Mouse (Mus musculus): ENCODE data around the gene Prc1. TPM values are rescaled to one million over a fixed set of nuclear protein-coding genes. Genes with fewer than 3 reads are reported as not detected.

Gene Prc1
- polyA plus RNA-seq, 1 experiment from 2014 or later: 172 TPM

- no peak overlapping the region for H3K4me2 ChIP-seq (ENCODE audit: low read depth, low read length)
- H3K9ac ChIP-seq (replicated peaks; ENCODE audit: low read length): no peak overlapping the region
- H3K36me3 ChIP-seq (replicated peaks; ENCODE audit: control insufficient read depth, insufficient read depth, low read depth, low read length): peaks cover 20% of the 10 kb centered on the region
- no peak overlapping the region for H3K27ac ChIP-seq (replicated peaks; ENCODE audit: low read depth, low read length)
- H3K4me3 ChIP-seq (ENCODE audit: low read depth, low read length): no peak overlapping the region
- H3K27me3 ChIP-seq (ENCODE audit: control insufficient read depth, insufficient read depth, low read length): no peaks in the 10 kb centered on the region
- no peaks in the 10 kb centered on the region for H3K4me1 ChIP-seq (ENCODE audit: control insufficient read depth, insufficient read depth, low read length)
- ATAC-seq (replicated peaks; ENCODE audit: insufficient number of reproducible peaks, low FRiP score, low TSS enrichment, low read depth) (no peak), DNase-seq (ENCODE audit: low spot score) (no peak)
- peaks cover 5% of the 10 kb centered on the region; the same call in 1 of the 2 replicates for H3K9me3 ChIP-seq (replicated peaks; ENCODE audit: control insufficient read depth, low read length)
- WGBS: 96% methylated on average over 4 of the region's 4 CpGs
These were observed 17.9 kb upstream of the Prc1 start for GRCm38 (mm10) chr7:80276374-80276773.

GRCm38 (mm10) chr7:80280032-80280431 is 14.2 kb upstream of the Prc1 start:
- Histone ChIP-seq H3K4me3 (ENCODE audit: low read depth, low read length) (no peak overlapping the region), H3K27ac (replicated peaks; ENCODE audit: low read depth, low read length) (no peak overlapping the region), H3K9me3 (replicated peaks; ENCODE audit: control insufficient read depth, low read length) (no peaks in the 10 kb centered on the region), H3K27me3 (ENCODE audit: control insufficient read depth, insufficient read depth, low read length) (no peaks in the 10 kb centered on the region), H3K36me3 (replicated peaks; ENCODE audit: control insufficient read depth, insufficient read depth, low read depth, low read length) (peaks cover 7% of the 10 kb centered on the region), H3K4me2 (ENCODE audit: low read depth, low read length) (no peak overlapping the region), H3K9ac (replicated peaks; ENCODE audit: low read length) (no peak overlapping the region), H3K4me1 (ENCODE audit: control insufficient read depth, insufficient read depth, low read length) (no peaks in the 10 kb centered on the region)
- no peak for DNase-seq (ENCODE audit: low spot score)
- no peak for ATAC-seq (replicated peaks; ENCODE audit: insufficient number of reproducible peaks, low FRiP score, low TSS enrichment, low read depth)
- 87% methylated on average over 10 of the region's 10 CpGs for WGBS

- Histone ChIP-seq H3K9me3 (replicated peaks; ENCODE audit: control insufficient read depth, low read length) (no peaks in the 10 kb centered on the region), H3K4me2 (ENCODE audit: low read depth, low read length) (no peak overlapping the region), H3K4me3 (ENCODE audit: low read depth, low read length) (no peak overlapping the region), H3K27me3 (ENCODE audit: control insufficient read depth, insufficient read depth, low read length) (no peaks in the 10 kb centered on the region), H3K4me1 (ENCODE audit: control insufficient read depth, insufficient read depth, low read length) (no peaks in the 10 kb centered on the region), H3K36me3 (replicated peaks; ENCODE audit: control insufficient read depth, insufficient read depth, low read depth, low read length) (peaks cover 6% of the 10 kb centered on the region), H3K9ac (replicated peaks; ENCODE audit: low read length) (no peak overlapping the region), H3K27ac (replicated peaks; ENCODE audit: low read depth, low read length) (no peak overlapping the region)
- ATAC-seq (replicated peaks; ENCODE audit: insufficient number of reproducible peaks, low FRiP score, low TSS enrichment, low read depth) (no peak), DNase-seq (ENCODE audit: low spot score) (no peak)
- 84% methylated on average over 2 of the region's 2 CpGs for whole genome bisulfite sequencing
These were observed 13.3 kb upstream of the Prc1 start for GRCm38 (mm10) chr7:80280998-80281397.

- Histone ChIP-seq H3K4me2 (ENCODE audit: low read depth, low read length) (no peak overlapping the region), H3K9me3 (replicated peaks; ENCODE audit: control insufficient read depth, low read length) (no peaks in the 10 kb centered on the region), H3K27me3 (ENCODE audit: control insufficient read depth, insufficient read depth, low read length) (no peaks in the 10 kb centered on the region), H3K4me1 (ENCODE audit: control insufficient read depth, insufficient read depth, low read length) (no peaks in the 10 kb centered on the region), H3K27ac (replicated peaks; ENCODE audit: low read depth, low read length) (no peak overlapping the region), H3K9ac (replicated peaks; ENCODE audit: low read length) (no peak overlapping the region), H3K4me3 (ENCODE audit: low read depth, low read length) (no peak overlapping the region), H3K36me3 (replicated peaks; ENCODE audit: control insufficient read depth, insufficient read depth, low read depth, low read length) (peaks cover 3% of the 10 kb centered on the region; the same call in 1 of the 2 replicates)
- WGBS: 83% methylated on average over 3 of the region's 3 CpGs
- no peak for DNase-seq (ENCODE audit: low spot score)
- no peak for ATAC-seq (replicated peaks; ENCODE audit: insufficient number of reproducible peaks, low FRiP score, low TSS enrichment, low read depth)
These were observed 12.6 kb upstream of the Prc1 start for GRCm38 (mm10) chr7:80281646-80282045.

- 79% methylated on average over 3 of the region's 3 CpGs for WGBS
- no peak overlapping the region for H3K9ac ChIP-seq (replicated peaks; ENCODE audit: low read length)
- no peaks in the 10 kb centered on the region for H3K27me3 ChIP-seq (ENCODE audit: control insufficient read depth, insufficient read depth, low read length)
- ATAC-seq (replicated peaks; ENCODE audit: insufficient number of reproducible peaks, low FRiP score, low TSS enrichment, low read depth) (no peak), DNase-seq (ENCODE audit: low spot score) (no peak)
- peaks cover 3% of the 10 kb centered on the region; the same call in 1 of the 2 replicates for H3K36me3 ChIP-seq (replicated peaks; ENCODE audit: control insufficient read depth, insufficient read depth, low read depth, low read length)
- H3K27ac ChIP-seq (replicated peaks; ENCODE audit: low read depth, low read length): no peak overlapping the region
- H3K4me3 ChIP-seq (ENCODE audit: low read depth, low read length): no peak overlapping the region
- no peak overlapping the region for H3K4me2 ChIP-seq (ENCODE audit: low read depth, low read length)
- H3K9me3 ChIP-seq (replicated peaks; ENCODE audit: control insufficient read depth, low read length): no peaks in the 10 kb centered on the region
- H3K4me1 ChIP-seq (ENCODE audit: control insufficient read depth, insufficient read depth, low read length): no peaks in the 10 kb centered on the region
These were observed 10.9 kb upstream of the Prc1 start for GRCm38 (mm10) chr7:80283226-80283918.

- Histone ChIP-seq H3K4me1 (ENCODE audit: control insufficient read depth, insufficient read depth, low read length) (no peaks in the 10 kb centered on the region), H3K36me3 (replicated peaks; ENCODE audit: control insufficient read depth, insufficient read depth, low read depth, low read length) (peaks cover 3% of the 10 kb centered on the region; the same call in 1 of the 2 replicates), H3K27ac (replicated peaks; ENCODE audit: low read depth, low read length) (no peak overlapping the region), H3K9ac (replicated peaks; ENCODE audit: low read length) (no peak overlapping the region), H3K4me3 (ENCODE audit: low read depth, low read length) (no peak overlapping the region), H3K4me2 (ENCODE audit: low read depth, low read length) (no peak overlapping the region), H3K9me3 (replicated peaks; ENCODE audit: control insufficient read depth, low read length) (no peaks in the 10 kb centered on the region), H3K27me3 (ENCODE audit: control insufficient read depth, insufficient read depth, low read length) (no peaks in the 10 kb centered on the region)
- WGBS: 91% methylated on average over 5 of the region's 5 CpGs
- ATAC-seq (replicated peaks; ENCODE audit: insufficient number of reproducible peaks, low FRiP score, low TSS enrichment, low read depth): no peak
- no peak for DNase-seq (ENCODE audit: low spot score)
These were observed 9.9 kb upstream of the Prc1 start for GRCm38 (mm10) chr7:80284391-80284790.

- Histone ChIP-seq H3K27ac (replicated peaks; ENCODE audit: low read depth, low read length) (no peak overlapping the region), H3K36me3 (replicated peaks; ENCODE audit: control insufficient read depth, insufficient read depth, low read depth, low read length) (peaks cover 3% of the 10 kb centered on the region; the same call in 1 of the 2 replicates), H3K27me3 (ENCODE audit: control insufficient read depth, insufficient read depth, low read length) (no peaks in the 10 kb centered on the region), H3K4me3 (ENCODE audit: low read depth, low read length) (no peak overlapping the region), H3K9ac (replicated peaks; ENCODE audit: low read length) (no peak overlapping the region), H3K9me3 (replicated peaks; ENCODE audit: control insufficient read depth, low read length) (no peaks in the 10 kb centered on the region), H3K4me2 (ENCODE audit: low read depth, low read length) (no peak overlapping the region), H3K4me1 (ENCODE audit: control insufficient read depth, insufficient read depth, low read length) (no peaks in the 10 kb centered on the region)
- ATAC-seq (replicated peaks; ENCODE audit: insufficient number of reproducible peaks, low FRiP score, low TSS enrichment, low read depth) (no peak), DNase-seq (ENCODE audit: low spot score) (no peak)
- 94% methylated on average over 6 of the region's 6 CpGs for WGBS
These were observed 8.5 kb upstream of the Prc1 start for GRCm38 (mm10) chr7:80285725-80286124.

- Histone ChIP-seq H3K27me3 (ENCODE audit: control insufficient read depth, insufficient read depth, low read length) (no peaks in the 10 kb centered on the region), H3K4me1 (ENCODE audit: control insufficient read depth, insufficient read depth, low read length) (no peaks in the 10 kb centered on the region), H3K9me3 (replicated peaks; ENCODE audit: control insufficient read depth, low read length) (no peaks in the 10 kb centered on the region), H3K9ac (replicated peaks; ENCODE audit: low read length) (no peak overlapping the region), H3K27ac (replicated peaks; ENCODE audit: low read depth, low read length) (no peak overlapping the region), H3K36me3 (replicated peaks; ENCODE audit: control insufficient read depth, insufficient read depth, low read depth, low read length) (peaks cover 3% of the 10 kb centered on the region; the same call in 1 of the 2 replicates), H3K4me2 (ENCODE audit: low read depth, low read length) (no peak overlapping the region), H3K4me3 (ENCODE audit: low read depth, low read length) (no peak overlapping the region)
- WGBS: 75% methylated on average over 10 of the region's 10 CpGs
- no peak for ATAC-seq (replicated peaks; ENCODE audit: insufficient number of reproducible peaks, low FRiP score, low TSS enrichment, low read depth)
- DNase-seq (ENCODE audit: low spot score): no peak
These were observed 6.5 kb upstream of the Prc1 start for GRCm38 (mm10) chr7:80287736-80288135.

Data from embryonic facial prominence, embryonic 11.5 days (tissue).